Mouse (Mus musculus) bone marrow macrophage, adult 2 months (primary cell): ENCODE results near the gene Ndufb3. TPM values are rescaled to one million over a fixed set of nuclear protein-coding genes. Genes with fewer than 3 reads are reported as not detected.
"Not testable (repeated sequence)": the region's sequence is repeated elsewhere in the genome, so short reads cannot be mapped to it uniquely, and the experiment has no call there.

Experiments used
- H3K27ac ChIP-seq: 2 replicates; pipeline ENCODE4 v1.5.1; 2012; ENCODE audit warnings: low read depth, low read length; ENCODE audit not compliant: insufficient read depth
- H3K4me1 ChIP-seq: 2 replicates; pipeline ENCODE4 v1.6.1; 2012; ENCODE audit warnings: low read length; ENCODE audit not compliant: control insufficient read depth, insufficient read depth
- H3K4me3 ChIP-seq: 2 replicates; pipeline ENCODE4 v1.5.1; 2012; ENCODE audit warnings: mild to moderate bottlenecking, low read length, moderate library complexity; ENCODE audit not compliant: insufficient read depth
- CTCF ChIP-seq: IDR thresholded peaks from 2 replicates; pipeline ENCODE4 v1.5.1; 2012; ENCODE audit warnings: low read depth, mild to moderate bottlenecking, low read length, moderate library complexity
- POLR2A ChIP-seq: IDR thresholded peaks from 2 replicates; pipeline ENCODE4 v1.6.1; 2012; ENCODE audit warnings: mild to moderate bottlenecking, low read depth, low read length, borderline replicate concordance
- polyA plus RNA-seq: library from polyadenylated mRNA; stranded (reverse); fragments of >200 nt; gene quantifications from 2 replicates; pipeline ENCODE4 v1.2.4, GENCODE M21; 2012; ENCODE audit not compliant: missing spikeins, insufficient read depth, insufficient read length

The Ndufb3 gene
- polyA plus RNA-seq, 1 experiment, result 94.5 TPM

- Histone ChIP-seq H3K27ac (no peak overlapping the region), H3K4me1 (peaks cover 3% of the 10 kb centered on the region), H3K4me3 (no peak overlapping the region)
- TF ChIP-seq POLR2A (no peak), CTCF (no peak)
Measured at GRCm38 (mm10) chr1:58584271-58584670, 1.9 kb upstream of the Ndufb3 start.

GRCm38 (mm10) chr1:58585373-58586170, 612 bp upstream of the Ndufb3 start:
- no peak overlapping the region for H3K27ac ChIP-seq
- H3K4me1 ChIP-seq, result peaks cover 3% of the 10 kb centered on the region
- TF ChIP-seq POLR2A (no peak), CTCF (no peak)
- H3K4me3 ChIP-seq, result peak overlapping the region; percentile 93

GRCm38 (mm10) chr1:58587491-58587890, 1.3 kb downstream of the Ndufb3 start:
- H3K4me1 ChIP-seq, result peaks cover 3% of the 10 kb centered on the region
- no peak for TF ChIP-seq CTCF
- no peak for TF ChIP-seq POLR2A
- no peak overlapping the region for H3K27ac ChIP-seq
- peak overlapping the region; percentile 9; the same call in 1 of the 2 replicates for H3K4me3 ChIP-seq

- no peak overlapping the region for H3K4me3 ChIP-seq
- no peak overlapping the region for H3K27ac ChIP-seq
- peaks cover 26% of the 10 kb centered on the region for H3K4me1 ChIP-seq
- no peak for TF ChIP-seq CTCF
- no peak for TF ChIP-seq POLR2A
Measured at GRCm38 (mm10) chr1:58602681-58603080, 16.5 kb downstream of the Ndufb3 start.

- H3K4me3 ChIP-seq, result no peak overlapping the region
- H3K4me1 ChIP-seq, result peaks cover 25% of the 10 kb centered on the region
- TF ChIP-seq CTCF (no peak), POLR2A (no peak)
- no peak overlapping the region for H3K27ac ChIP-seq
Measured at GRCm38 (mm10) chr1:58603738-58604137, 17.6 kb downstream of the Ndufb3 start.

- H3K4me1 ChIP-seq, result peaks cover 11% of the 10 kb centered on the region
Measured at GRCm38 (mm10) chr1:58609591-58609990, 23.4 kb downstream of the Ndufb3 start.

GRCm38 (mm10) chr1:58610166-58610565, 24.0 kb downstream of the Ndufb3 start:
- no peak overlapping the region for H3K27ac ChIP-seq
- H3K4me3 ChIP-seq, result no peak overlapping the region
- H3K4me1 ChIP-seq, result peaks cover 11% of the 10 kb centered on the region
- TF ChIP-seq CTCF (no peak), POLR2A (no peak)

More at GRCm38 (mm10) chr1:58609591-58609990, 23.4 kb downstream of the Ndufb3 start:
- H3K4me3 ChIP-seq, H3K27ac ChIP-seq: not testable (repeated sequence)

GRCm38 (mm10) chr1:58610611-58611010, 24.4 kb downstream of the Ndufb3 start:
- Histone ChIP-seq H3K4me1 (peaks cover 7% of the 10 kb centered on the region; the same call in 1 of the 2 replicates), H3K4me3 (no peak overlapping the region), H3K27ac (no peak overlapping the region)
- no peak for TF ChIP-seq CTCF
- no peak for TF ChIP-seq POLR2A

GRCm38 (mm10) chr1:58613786-58614185, 27.6 kb downstream of the Ndufb3 start:
- Histone ChIP-seq H3K4me3 (no peak overlapping the region), H3K27ac (no peak overlapping the region), H3K4me1 (peaks cover 18% of the 10 kb centered on the region)
- TF ChIP-seq CTCF (no peak), POLR2A (no peak)

- Histone ChIP-seq H3K27ac (peak overlapping the region; percentile 24; the same call in 1 of the 2 replicates), H3K4me1 (peaks cover 24% of the 10 kb centered on the region), H3K4me3 (no peak overlapping the region)
- no peak for TF ChIP-seq POLR2A
- TF ChIP-seq CTCF, result no peak
Measured at GRCm38 (mm10) chr1:58614424-58614823, 28.2 kb downstream of the Ndufb3 start.

GRCm38 (mm10) chr1:58615146-58615545, 29.0 kb downstream of the Ndufb3 start:
- TF ChIP-seq CTCF (no peak), POLR2A (no peak)
- Histone ChIP-seq H3K4me3 (no peak overlapping the region), H3K4me1 (peaks cover 29% of the 10 kb centered on the region), H3K27ac (no peak overlapping the region)
